Mouse (Mus musculus): ENCODE measurements around the gene Zfp553. TPM values are rescaled to one million over a fixed set of nuclear protein-coding genes. Genes with fewer than 3 reads are reported as not detected.

Gene Zfp553
- polyA plus RNA-seq, 1 experiment from 2014 or later = 7.4 TPM

DNA sequence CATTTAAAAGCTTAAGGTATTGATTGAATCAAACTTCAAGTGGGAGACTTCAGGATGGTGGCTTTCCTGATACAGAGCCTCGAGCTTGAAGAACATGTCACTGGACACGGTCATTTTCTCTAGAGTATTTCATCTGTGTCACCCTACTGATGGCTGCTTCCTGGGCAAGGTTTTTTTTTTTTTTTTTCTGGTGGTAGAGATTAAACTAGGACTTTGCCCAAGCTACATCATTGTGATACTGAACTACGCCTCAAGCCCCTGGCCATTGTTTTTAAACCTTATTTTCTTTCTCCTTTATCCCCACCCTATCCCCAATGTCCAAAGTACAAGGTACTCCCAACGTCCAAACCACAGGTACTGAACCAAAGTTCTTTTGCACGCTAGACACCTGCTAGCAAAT is 37.8 kb downstream of the Zfp553 start:
- WGBS = 49% methylated on average over 5 of the region's 5 CpGs
- Histone ChIP-seq H3K4me1 (replicated peaks; ENCODE audit: control insufficient read depth, insufficient read depth, low read length) (no peaks in the 10 kb centered on the region; the same call in 1 of the 2 replicates), H3K9me3 (ENCODE audit: control insufficient read depth) (no peaks in the 10 kb centered on the region), H3K9ac (ENCODE audit: low read depth, low read length) (no peak overlapping the region), H3K36me3 (ENCODE audit: control insufficient read depth, insufficient read depth) (peaks cover 12% of the 10 kb centered on the region), H3K27ac (ENCODE audit: low read depth, low read length) (peak overlapping the region; percentile 69), H3K27me3 (replicated peaks; ENCODE audit: control insufficient read depth, insufficient read depth, low read length) (no peaks in the 10 kb centered on the region), H3K4me3 (ENCODE audit: low read depth, low read length) (0 out of 2 replicates have a peak overlapping the region, but pooled peaks have one; percentile 78), H3K4me2 (replicated peaks; ENCODE audit: low read depth) (peak overlapping the region; percentile 89)
- peak; percentile 57 for ATAC-seq
- no peak for TF ChIP-seq CTCF (IDR thresholded peaks at IDR 0.05; ENCODE audit: low read depth)

DNA sequence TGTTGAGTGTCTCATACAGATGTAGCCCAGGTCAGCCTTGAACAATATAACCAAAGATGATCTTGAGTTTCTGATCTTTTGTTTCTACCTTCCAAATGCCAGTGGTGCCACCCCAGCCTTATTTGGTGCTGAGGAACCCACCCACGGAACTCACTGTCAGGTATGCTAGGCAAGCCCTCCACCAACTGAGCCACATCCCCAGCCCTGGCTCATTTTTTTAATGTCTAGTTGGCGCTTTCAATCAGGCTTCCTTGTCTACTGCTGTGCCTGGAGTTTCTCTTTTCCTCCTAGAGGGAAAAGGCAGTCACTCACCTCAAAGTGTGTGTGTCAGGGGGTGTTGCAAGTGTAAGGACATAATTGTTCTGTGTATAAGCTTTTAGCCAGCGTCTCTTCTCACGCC is 38.2 kb downstream of the Zfp553 start:
- H3K9ac ChIP-seq (ENCODE audit: low read depth, low read length) = no peak overlapping the region
- WGBS = 73% methylated on average over 4 of the region's 4 CpGs
- H3K4me1 ChIP-seq (replicated peaks; ENCODE audit: control insufficient read depth, insufficient read depth, low read length) = no peaks in the 10 kb centered on the region; the same call in 1 of the 2 replicates
- peak overlapping the region; percentile 78; the same call in 1 of the 2 replicates for H3K4me3 ChIP-seq (ENCODE audit: low read depth, low read length)
- ATAC-seq = no peak
- peaks cover 12% of the 10 kb centered on the region for H3K36me3 ChIP-seq (ENCODE audit: control insufficient read depth, insufficient read depth)
- peak overlapping the region; percentile 69 for H3K27ac ChIP-seq (ENCODE audit: low read depth, low read length)
- no peaks in the 10 kb centered on the region for H3K9me3 ChIP-seq (ENCODE audit: control insufficient read depth)
- no peak for TF ChIP-seq CTCF (IDR thresholded peaks at IDR 0.05; ENCODE audit: low read depth)
- peak overlapping the region; percentile 89 for H3K4me2 ChIP-seq (replicated peaks; ENCODE audit: low read depth)
- no peaks in the 10 kb centered on the region for H3K27me3 ChIP-seq (replicated peaks; ENCODE audit: control insufficient read depth, insufficient read depth, low read length)

DNA sequence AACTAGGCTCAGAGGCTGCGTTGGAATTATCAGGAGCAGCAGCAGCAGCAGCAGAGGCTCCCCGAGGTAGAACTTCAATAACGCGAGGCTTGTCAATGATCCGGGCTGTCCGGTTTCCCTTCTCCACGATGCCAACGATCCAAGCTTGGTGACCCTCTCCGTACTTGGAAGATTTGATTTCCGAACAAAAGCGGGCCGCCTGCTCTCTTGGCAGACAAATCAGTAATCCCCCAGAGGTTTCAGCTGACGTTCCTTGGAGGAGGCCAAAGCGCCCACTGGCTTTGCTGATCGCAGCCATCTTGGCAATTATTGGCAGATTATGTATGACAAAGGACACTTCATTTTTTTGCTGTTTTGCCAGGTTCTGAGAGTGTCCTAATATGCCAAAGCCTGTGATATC is 39.7 kb downstream of the Zfp553 start:
- ATAC-seq = no peak
- Histone ChIP-seq H3K9me3 (ENCODE audit: control insufficient read depth) (no peaks in the 10 kb centered on the region), H3K27ac (ENCODE audit: low read depth, low read length) (peak overlapping the region; percentile 3; the same call in 1 of the 2 replicates), H3K4me2 (replicated peaks; ENCODE audit: low read depth) (peak overlapping the region; percentile 89), H3K9ac (ENCODE audit: low read depth, low read length) (peak overlapping the region; percentile 87; the same call in 1 of the 2 replicates), H3K27me3 (replicated peaks; ENCODE audit: control insufficient read depth, insufficient read depth, low read length) (no peaks in the 10 kb centered on the region), H3K4me3 (ENCODE audit: low read depth, low read length) (peak overlapping the region; percentile 78), H3K4me1 (replicated peaks; ENCODE audit: control insufficient read depth, insufficient read depth, low read length) (no peaks in the 10 kb centered on the region; the same call in 1 of the 2 replicates), H3K36me3 (ENCODE audit: control insufficient read depth, insufficient read depth) (peaks cover 12% of the 10 kb centered on the region)
- no peak for TF ChIP-seq CTCF (IDR thresholded peaks at IDR 0.05; ENCODE audit: low read depth)
- 82% methylated on average over 15 of the region's 15 CpGs for WGBS

DNA sequence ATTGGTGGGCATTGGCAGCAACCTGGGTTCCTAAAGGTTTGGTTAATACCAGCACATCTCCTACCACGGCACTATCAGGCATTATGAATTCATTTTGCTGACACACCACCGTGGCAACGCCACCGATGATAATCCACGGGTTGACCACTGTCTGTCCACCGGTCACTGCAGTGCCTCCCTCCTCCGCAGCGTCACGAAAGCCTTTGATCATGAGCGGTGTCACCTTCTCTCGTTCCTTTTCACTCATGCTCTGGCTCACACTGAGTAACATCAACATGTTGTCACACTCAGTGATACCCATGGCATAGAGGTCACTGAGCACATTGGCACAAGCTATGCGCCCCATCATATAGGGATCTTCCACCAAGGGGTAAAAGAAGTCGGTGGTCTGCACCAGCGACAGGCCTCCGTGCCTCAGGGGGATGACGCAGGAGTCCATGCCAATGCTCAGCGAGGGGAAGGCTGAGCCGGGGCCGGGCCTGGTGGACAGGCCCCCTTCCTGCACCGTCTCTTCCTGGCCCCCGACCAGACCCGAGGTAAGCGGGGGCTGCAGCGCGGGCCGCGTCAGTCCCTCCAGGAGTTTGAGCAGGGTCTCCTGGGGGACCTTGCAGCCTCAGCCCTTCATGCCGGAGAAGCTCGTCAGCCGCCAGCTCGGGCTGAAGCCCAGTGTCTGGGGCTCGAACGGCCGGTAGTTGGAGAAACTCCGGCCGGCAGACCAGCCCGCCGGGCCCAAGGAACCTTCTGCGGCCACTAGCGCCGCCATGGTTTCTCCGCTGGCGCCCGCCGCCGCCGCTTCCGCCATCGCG is 40.5 kb downstream of the Zfp553 start:
- H3K4me3 ChIP-seq (ENCODE audit: low read depth, low read length) = peak overlapping the region; percentile 78
- H3K4me2 ChIP-seq (replicated peaks; ENCODE audit: low read depth) = peak overlapping the region; percentile 89
- peak overlapping the region; percentile 91 for H3K27ac ChIP-seq (ENCODE audit: low read depth, low read length)
- no peak for TF ChIP-seq CTCF (IDR thresholded peaks at IDR 0.05; ENCODE audit: low read depth)
- peaks cover 6% of the 10 kb centered on the region for H3K4me1 ChIP-seq (replicated peaks; ENCODE audit: control insufficient read depth, insufficient read depth, low read length)
- H3K9ac ChIP-seq (ENCODE audit: low read depth, low read length) = peak overlapping the region; percentile 87
- ATAC-seq = no peak
- 11% methylated on average over 50 of the region's 50 CpGs for WGBS
- no peaks in the 10 kb centered on the region for H3K27me3 ChIP-seq (replicated peaks; ENCODE audit: control insufficient read depth, insufficient read depth, low read length)
- H3K36me3 ChIP-seq (ENCODE audit: control insufficient read depth, insufficient read depth) = peaks cover 12% of the 10 kb centered on the region
- H3K9me3 ChIP-seq (ENCODE audit: control insufficient read depth) = no peaks in the 10 kb centered on the region

DNA sequence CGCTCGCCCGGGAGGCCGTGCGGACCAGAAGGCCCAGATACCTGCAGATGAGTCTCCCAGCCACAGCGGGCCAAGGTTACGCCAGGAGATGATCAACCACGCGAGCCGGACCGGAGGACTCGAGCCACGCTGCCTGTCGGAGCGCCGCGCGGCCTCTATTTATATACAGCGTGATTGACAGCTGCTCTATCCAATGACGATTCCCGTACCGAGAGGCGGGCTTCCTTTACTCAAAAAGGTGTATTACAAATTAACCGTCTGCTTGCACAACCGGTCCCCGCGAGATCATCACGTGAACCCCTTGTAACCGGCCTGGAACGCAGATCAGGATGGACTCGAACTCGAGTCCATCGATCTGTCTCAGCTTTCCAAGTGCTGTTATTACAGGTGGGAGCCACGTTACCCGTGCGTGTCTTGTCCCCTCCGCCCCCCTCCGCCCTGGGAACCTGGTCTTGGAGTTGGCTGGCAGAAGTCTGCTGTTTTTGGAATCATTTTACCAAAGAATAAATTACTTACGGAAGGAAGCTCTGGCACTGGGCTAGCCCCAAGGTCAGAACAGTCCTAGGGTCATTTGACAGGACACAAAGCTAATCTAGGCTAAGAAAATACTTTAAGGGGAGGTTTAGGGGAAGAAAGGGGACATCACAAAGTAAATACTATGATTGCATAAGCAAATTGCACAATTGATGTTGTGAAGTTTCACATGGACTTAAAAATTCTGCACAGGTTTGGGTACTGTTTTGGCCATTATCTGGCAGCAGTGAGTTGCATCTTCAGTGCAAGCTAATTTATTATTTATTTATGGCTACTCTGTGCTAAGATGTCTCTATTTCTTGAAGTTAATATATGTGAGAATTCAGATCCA is 41.3 kb downstream of the Zfp553 start, which contains the start of gene Sephs2:
Gene Sephs2, minus strand, starts transcription at position 131 of the 865 bp plus-strand sequence.
- H3K9ac ChIP-seq (ENCODE audit: low read depth, low read length) = peak within 1 kb of the TSS; percentile 87
- peaks cover 6% of the 10 kb centered on the region for H3K4me1 ChIP-seq (replicated peaks; ENCODE audit: control insufficient read depth, insufficient read depth, low read length)
- H3K27me3 ChIP-seq (replicated peaks; ENCODE audit: control insufficient read depth, insufficient read depth, low read length) = no peaks in the 10 kb centered on the region
- 2% methylated on average over 39 of the region's 39 CpGs for whole genome bisulfite sequencing
- no peak for TF ChIP-seq CTCF (IDR thresholded peaks at IDR 0.05; ENCODE audit: low read depth)
- no peaks in the 10 kb centered on the region for H3K9me3 ChIP-seq (ENCODE audit: control insufficient read depth)
- H3K27ac ChIP-seq (ENCODE audit: low read depth, low read length) = peak within 1 kb of the TSS; percentile 91
- peak; percentile 73 for ATAC-seq
- H3K36me3 ChIP-seq (ENCODE audit: control insufficient read depth, insufficient read depth) = peaks cover 12% of the 10 kb centered on the region
- H3K4me3 ChIP-seq (ENCODE audit: low read depth, low read length) = peak within 1 kb of the TSS; percentile 78
- H3K4me2 ChIP-seq (replicated peaks; ENCODE audit: low read depth) = peak within 1 kb of the TSS; percentile 89

DNA sequence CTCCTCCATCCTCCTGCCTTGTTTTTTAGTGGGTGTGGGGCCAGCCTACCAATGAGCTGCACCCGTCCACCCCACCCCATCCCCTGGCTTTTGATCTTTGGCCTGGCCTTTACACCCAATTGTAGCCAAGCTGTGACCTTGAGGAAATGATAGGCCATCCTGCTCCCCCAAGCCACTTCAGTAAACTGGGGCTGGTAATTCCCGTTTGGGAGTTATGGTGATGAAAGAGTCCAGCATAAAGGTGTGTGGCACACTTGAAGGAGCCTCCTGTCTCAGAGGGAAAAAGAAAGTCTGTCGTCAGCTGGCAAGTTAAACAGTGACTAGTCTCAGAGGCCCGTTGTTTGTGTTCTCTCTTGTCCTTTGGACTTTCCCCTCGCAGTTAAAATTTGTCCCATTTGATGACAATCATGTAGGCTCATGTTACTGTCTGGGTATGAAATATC is 43.7 kb downstream of the Zfp553 start:
- Histone ChIP-seq H3K4me2 (replicated peaks; ENCODE audit: low read depth) (peak overlapping the region; percentile 44), H3K9me3 (ENCODE audit: control insufficient read depth) (no peaks in the 10 kb centered on the region), H3K36me3 (ENCODE audit: control insufficient read depth, insufficient read depth) (no peaks in the 10 kb centered on the region), H3K27ac (ENCODE audit: low read depth, low read length) (peak overlapping the region; percentile 77), H3K27me3 (replicated peaks; ENCODE audit: control insufficient read depth, insufficient read depth, low read length) (no peaks in the 10 kb centered on the region), H3K4me1 (replicated peaks; ENCODE audit: control insufficient read depth, insufficient read depth, low read length) (peaks cover 6% of the 10 kb centered on the region; the same call in 1 of the 2 replicates), H3K4me3 (ENCODE audit: low read depth, low read length) (no peak overlapping the region), H3K9ac (ENCODE audit: low read depth, low read length) (no peak overlapping the region)
- 32% methylated on average over 5 of the region's 5 CpGs for WGBS
- TF ChIP-seq CTCF (IDR thresholded peaks at IDR 0.05; ENCODE audit: low read depth) = no peak
- peak; percentile 81 for ATAC-seq

Data from intestine, postnatal 0 days (tissue).